Mouse (Mus musculus) adrenal gland, adult 18-20 months (tissue): ENCODE data around the gene Olfr64. TPM values are rescaled to one million over a fixed set of nuclear protein-coding genes. Genes with fewer than 3 reads are reported as not detected.

Experiments used
- DNase-seq, 2 experiments: peaks; one replicate each; pipeline ENCODE4 v3.0.0; 2021 to 2022; ENCODE audit warnings: low spot score in 2 of 2
- long read RNA-seq, 2 experiments: library from polyadenylated mRNA; stranded (forward); transcript quantifications; one replicate each; pipeline ENCODE4 v2.0.0; 2021
- total RNA-seq, 2 experiments: library from RNA; stranded (reverse); gene quantifications; 1 replicate in 1 of 2; 2 replicates in 1 of 2; pipeline ENCODE4 v1.2.3; 2021

The Olfr64 gene
- total RNA-seq: not detected
- long read RNA-seq, experiment 1: 0 reads
- long read RNA-seq, experiment 2: 0 reads

- DNase-seq: no peak
These were observed at the start of gene Olfr64 for GRCm38 (mm10) chr7:103894385-103894784. TSS of gene Olfr64 (minus strand) at chr7:103894485.

- DNase-seq: peak; percentile 18 to 23
These were observed 48.4 kb upstream of the Olfr64 start for GRCm38 (mm10) chr7:103942730-103943129.

- DNase-seq: no peak
These were observed 40.0 kb upstream of the Olfr64 start, which contains the start of gene Olfr632 for GRCm38 (mm10) chr7:103934264-103934663. TSS of gene Olfr632 (plus strand) at chr7:103934347.

- no peak for DNase-seq
These were observed 34.2 kb upstream of the Olfr64 start, which contains the start of gene Olfr631 for GRCm38 (mm10) chr7:103928525-103928924. TSS of gene Olfr631 (plus strand) at chr7:103928825.

DNA sequence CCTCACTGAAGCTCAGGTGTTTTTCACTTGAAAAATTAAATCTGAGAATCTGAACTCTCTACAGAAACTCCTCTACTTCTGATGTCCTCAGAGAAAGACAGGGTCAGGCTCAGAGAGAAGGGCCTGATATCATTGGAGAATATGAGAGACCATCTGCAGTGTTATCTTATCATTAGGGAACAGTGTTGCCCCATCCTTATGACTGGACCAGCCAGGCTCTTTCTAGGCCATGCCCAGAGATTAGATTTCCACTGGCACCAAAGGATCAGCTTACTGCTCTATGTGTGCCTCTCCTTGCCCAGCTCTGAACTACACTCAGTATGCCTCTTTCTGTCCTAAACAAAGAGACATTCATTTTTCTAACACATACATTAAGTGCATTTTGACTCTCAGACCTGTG is 21.1 kb upstream of the Olfr64 start:
- no peak for DNase-seq

DNA sequence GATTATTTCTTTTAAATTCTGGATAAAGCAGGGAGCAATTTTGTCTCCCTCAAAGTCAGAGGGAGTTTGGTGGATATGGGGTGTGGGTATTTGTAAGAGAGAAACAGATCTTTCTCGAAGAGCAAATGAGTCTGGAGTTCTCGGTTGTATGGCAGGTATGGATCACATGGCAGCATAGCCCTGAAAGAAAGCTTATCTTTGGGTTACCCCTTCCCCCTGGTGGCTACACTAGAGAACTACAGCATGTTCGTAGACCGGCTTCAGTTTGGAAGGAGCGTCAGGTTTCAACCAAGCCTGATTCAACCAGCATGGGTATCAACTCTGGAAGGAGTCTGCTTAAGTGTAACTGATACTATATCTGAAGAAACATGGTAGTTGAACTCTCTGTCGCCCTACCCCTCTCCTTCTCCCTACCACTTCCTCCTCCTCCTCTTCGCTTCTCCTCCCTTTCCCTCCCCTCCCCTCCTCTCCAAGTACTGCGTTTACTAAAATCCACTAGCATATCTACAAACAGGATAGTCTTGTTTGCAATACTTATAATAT is 18.8 kb upstream of the Olfr64 start:
- DNase-seq: no peak

DNA sequence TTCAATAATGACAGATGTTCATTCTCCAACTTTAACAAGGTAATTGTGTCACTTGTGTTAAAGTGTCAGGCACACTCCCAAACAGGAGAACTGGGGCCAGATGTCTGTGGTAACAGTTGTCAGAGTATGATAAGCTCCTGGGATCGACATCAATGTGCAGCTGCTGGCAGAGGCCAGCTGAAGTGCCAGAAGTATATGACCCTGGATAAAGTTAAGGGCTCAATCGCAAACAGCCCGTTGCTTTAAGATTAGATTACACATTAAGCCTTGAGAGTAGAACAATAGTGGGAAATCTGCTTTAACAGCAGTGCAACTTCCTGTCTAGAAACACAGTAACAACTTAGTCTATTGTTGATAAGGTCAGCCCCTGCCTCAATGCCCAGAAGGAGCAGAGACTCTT is 15.8 kb upstream of the Olfr64 start:
- DNase-seq: no peak

- no peak for DNase-seq
These were observed 8.9 kb upstream of the Olfr64 start, which contains the start of gene Olfr65 for GRCm38 (mm10) chr7:103903187-103903586. TSS of gene Olfr65 (plus strand) at chr7:103903487.

DNA sequence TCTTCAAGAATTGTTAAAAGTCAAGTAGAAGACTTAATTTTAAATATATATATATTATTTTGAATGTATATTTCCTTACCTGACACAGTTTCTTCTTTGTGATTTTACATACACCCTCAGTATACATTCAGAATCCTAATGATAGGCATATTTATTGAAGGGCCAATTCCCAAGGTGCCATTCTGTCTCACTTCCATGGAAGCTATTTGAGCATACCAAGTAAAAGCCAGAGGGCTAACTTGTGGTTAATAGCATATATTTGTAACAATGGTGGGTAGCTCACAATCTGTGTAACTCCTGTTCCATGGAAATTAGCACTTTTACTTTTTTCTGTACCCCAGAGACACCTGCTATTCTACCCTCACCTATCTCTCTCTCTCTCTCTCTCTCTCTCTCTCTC is 8.1 kb downstream of the Olfr64 start, which contains the start of gene Olfr66:
Gene Olfr66, minus strand, starts transcription at position 101 of the 400 bp plus-strand sequence.
- DNase-seq: no peak

GRCm38 (mm10) chr7:103877093-103877492 is 17.2 kb downstream of the Olfr64 start:
- no peak for DNase-seq

DNA sequence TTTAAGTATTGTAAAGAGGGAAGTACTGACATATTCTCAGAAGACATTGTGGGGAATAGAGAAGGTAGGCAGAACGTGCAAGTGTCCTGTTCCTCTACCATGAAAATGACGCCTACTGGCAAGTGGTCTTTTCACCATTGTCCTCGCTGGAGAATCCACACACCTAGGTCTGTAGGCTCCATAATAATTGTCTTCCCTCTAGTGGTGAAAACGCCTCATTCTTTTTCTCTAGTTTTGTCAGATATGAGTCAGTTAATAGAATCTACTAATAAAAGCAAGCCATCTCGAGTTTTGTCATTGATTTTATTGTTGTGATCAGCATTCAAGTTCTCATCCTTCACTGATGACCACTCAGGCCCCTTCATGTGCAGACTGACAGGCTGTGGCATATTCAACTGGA is 19.8 kb downstream of the Olfr64 start:
- no peak for DNase-seq

GRCm38 (mm10) chr7:103873064-103873463 is 21.2 kb downstream of the Olfr64 start:
- DNase-seq: no peak

DNA sequence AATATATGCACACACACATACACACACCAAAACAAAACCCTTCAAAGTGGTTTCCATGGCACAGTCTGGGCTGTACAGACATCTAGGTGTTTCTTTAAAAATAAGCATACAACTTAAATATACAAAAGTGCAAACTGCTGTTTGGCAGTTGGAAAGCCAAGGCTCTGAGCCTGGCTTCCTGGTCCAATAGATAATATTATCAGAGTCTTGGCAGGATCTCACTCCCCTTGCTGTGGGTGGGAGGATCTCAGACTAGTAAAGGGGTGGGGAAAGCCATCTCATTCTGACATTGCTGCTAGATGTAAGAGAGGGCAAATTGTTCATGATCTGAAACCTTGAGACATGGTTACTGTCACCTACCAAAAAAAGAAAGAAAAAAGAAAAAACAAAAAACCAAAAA is 23.6 kb downstream of the Olfr64 start:
- no peak for DNase-seq

GRCm38 (mm10) chr7:103865716-103866115 is 28.6 kb downstream of the Olfr64 start:
- DNase-seq: no peak

- no peak for DNase-seq
These were observed 32.8 kb downstream of the Olfr64 start for GRCm38 (mm10) chr7:103861531-103861930.

- DNase-seq: peak; percentile 23 to 31
These were observed 33.4 kb downstream of the Olfr64 start for GRCm38 (mm10) chr7:103860855-103861254.

GRCm38 (mm10) chr7:103859076-103859475 is 35.2 kb downstream of the Olfr64 start:
- DNase-seq: no peak

DNA sequence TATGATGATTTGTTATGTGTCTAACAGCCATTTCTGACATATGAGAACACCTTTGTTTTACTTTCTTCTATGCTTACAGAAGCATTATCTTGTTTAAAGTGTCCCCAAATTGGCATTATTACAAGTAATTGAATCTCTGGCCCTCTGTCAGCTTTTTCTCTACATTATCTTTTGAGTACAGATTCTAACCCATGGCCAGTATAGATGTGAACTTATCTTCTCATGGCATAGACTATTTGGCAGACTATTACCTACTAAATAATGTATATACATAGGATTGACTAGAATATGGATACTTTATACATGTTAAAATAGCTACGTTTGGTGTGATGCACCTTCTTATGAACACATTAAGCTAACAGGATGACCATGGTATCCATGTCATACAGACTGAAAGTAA is 39.6 kb downstream of the Olfr64 start:
- DNase-seq: no peak

- DNase-seq: no peak
These were observed 41.2 kb downstream of the Olfr64 start, which contains the start of gene Hbb-y for GRCm38 (mm10) chr7:103853090-103853489. TSS of gene Hbb-y (minus strand) at chr7:103853216.

- DNase-seq: no peak
These were observed 49.6 kb downstream of the Olfr64 start for GRCm38 (mm10) chr7:103844525-103845325.

GRCm38 (mm10) chr7:103843034-103843433 is 51.3 kb downstream of the Olfr64 start, which contains the start of gene Hbb-bh1:
TSS of gene Hbb-bh1 (minus strand) at chr7:103843164.
- no peak for DNase-seq

DNA sequence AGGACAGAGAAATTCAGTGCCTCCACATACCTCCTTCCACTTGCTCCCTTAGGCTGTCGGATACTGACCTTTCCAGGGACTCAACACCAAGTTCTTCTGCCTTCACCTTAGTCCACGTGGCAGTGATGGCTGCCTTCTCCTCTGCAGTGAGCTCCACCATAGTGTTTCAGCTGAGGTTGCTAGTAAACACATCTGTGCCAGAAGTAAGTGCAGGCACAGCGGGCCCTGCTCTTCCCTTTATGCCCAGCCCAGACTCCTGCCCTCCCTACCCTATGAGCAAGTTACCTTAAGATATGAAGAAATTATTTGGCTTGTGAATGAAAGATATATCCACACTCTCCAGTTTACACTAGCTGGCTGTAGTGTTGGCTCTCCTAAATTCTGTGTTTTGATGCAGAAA is 54.0 kb downstream of the Olfr64 start, which contains the start of gene Hbb-bh2:
Gene Hbb-bh2, minus strand, starts transcription at position 253 of the 400 bp plus-strand sequence.
- no peak for DNase-seq
